Mouse (Mus musculus): Measurements from ENCODE around the gene Exoc6b. TPM values are rescaled to one million over a fixed set of nuclear protein-coding genes. Genes with fewer than 3 reads are reported as not detected.

Gene Exoc6b
- polyA plus RNA-seq, 1 experiment: 36.8 TPM

DNA sequence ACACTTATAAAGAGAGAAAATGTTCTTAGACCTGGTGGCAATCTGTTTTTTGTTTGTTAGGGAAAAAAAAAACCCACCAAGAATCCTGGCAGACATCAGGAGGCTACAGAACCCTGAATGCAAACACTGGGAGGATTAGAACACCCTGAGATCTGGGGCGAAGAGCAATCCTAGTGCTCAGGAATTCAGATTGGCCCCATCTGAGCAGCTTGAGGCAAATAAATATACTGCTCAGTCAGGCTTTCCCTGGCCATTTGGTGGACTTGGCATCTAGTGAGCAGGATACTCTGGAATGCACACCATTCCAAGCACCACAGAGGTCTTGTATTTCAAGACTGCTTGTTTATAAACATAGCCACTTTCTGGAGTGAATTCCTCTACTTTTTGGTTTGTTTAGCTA lies 412.2 kb downstream of the Exoc6b start:
- TF ChIP-seq CTCF (IDR thresholded peaks at IDR 0.05; ENCODE audit: borderline replicate concordance, extremely low read depth, insufficient read depth, insufficient read length) (no peak), POLR2A (IDR thresholded peaks at IDR 0.05; ENCODE audit: borderline replicate concordance, extremely low read depth, insufficient read depth, insufficient read length, poor library complexity, severe bottlenecking) (no peak)
- DNase-seq (ENCODE audit: low read depth): no peak

- TF ChIP-seq POLR2A (IDR thresholded peaks at IDR 0.05; ENCODE audit: borderline replicate concordance, extremely low read depth, insufficient read depth, insufficient read length, poor library complexity, severe bottlenecking) (no peak), CTCF (IDR thresholded peaks at IDR 0.05; ENCODE audit: borderline replicate concordance, extremely low read depth, insufficient read depth, insufficient read length) (no peak)
- DNase-seq (ENCODE audit: low read depth): no peak
Measured at GRCm38 (mm10) chr6:84656680-84657079, 412.6 kb downstream of the Exoc6b start.

DNA sequence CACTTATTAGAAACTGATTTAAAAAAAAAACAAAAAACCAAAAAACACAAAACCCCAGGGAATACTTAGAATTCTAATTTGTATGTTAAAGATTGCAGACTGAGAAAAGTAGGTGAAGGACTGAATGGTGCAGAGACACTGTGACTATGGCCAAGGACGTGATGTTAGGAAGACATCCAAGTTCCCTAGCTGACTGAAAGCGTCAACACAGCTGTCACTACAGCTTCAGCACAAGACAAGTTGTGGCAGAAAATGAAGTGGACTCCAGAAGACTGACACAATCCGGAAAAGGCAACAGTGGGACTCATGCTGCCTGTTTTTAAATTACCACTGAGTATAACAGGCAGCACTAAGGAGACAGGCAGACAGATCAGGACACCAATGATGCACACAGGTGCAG lies 417.4 kb downstream of the Exoc6b start:
- peak; percentile 36 for DNase-seq (ENCODE audit: low read depth)
- no peak for TF ChIP-seq CTCF (IDR thresholded peaks at IDR 0.05; ENCODE audit: borderline replicate concordance, extremely low read depth, insufficient read depth, insufficient read length)
- TF ChIP-seq POLR2A (IDR thresholded peaks at IDR 0.05; ENCODE audit: borderline replicate concordance, extremely low read depth, insufficient read depth, insufficient read length, poor library complexity, severe bottlenecking): no peak

DNA sequence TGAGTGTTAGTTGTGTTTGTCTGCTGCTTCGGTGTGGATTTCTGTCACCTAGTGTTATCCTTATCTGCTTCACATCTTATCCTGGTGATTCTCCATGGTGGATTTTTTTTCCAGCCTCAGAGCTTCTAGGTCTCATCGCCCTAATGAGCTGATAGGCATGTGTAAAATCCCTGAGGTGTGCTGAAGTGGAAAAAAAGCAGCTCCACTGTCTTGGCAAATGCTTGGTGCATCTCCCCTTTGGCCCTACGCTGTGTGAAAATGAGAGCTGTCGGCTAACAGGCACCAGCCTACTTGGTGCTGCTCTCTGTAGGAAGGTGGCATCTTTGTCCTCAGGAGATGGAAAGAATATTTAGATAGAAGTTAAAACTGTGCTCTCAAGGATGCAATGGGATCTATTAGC lies 422.1 kb downstream of the Exoc6b start:
- DNase-seq (ENCODE audit: low read depth): peak; percentile 34
- TF ChIP-seq CTCF (IDR thresholded peaks at IDR 0.05; ENCODE audit: borderline replicate concordance, extremely low read depth, insufficient read depth, insufficient read length) (no peak), POLR2A (IDR thresholded peaks at IDR 0.05; ENCODE audit: borderline replicate concordance, extremely low read depth, insufficient read depth, insufficient read length, poor library complexity, severe bottlenecking) (no peak)

- DNase-seq (ENCODE audit: low read depth): no peak
- no peak for TF ChIP-seq CTCF (IDR thresholded peaks at IDR 0.05; ENCODE audit: borderline replicate concordance, extremely low read depth, insufficient read depth, insufficient read length)
- TF ChIP-seq POLR2A (IDR thresholded peaks at IDR 0.05; ENCODE audit: borderline replicate concordance, extremely low read depth, insufficient read depth, insufficient read length, poor library complexity, severe bottlenecking): no peak
Measured at GRCm38 (mm10) chr6:84646696-84647095, 422.6 kb downstream of the Exoc6b start.

DNA sequence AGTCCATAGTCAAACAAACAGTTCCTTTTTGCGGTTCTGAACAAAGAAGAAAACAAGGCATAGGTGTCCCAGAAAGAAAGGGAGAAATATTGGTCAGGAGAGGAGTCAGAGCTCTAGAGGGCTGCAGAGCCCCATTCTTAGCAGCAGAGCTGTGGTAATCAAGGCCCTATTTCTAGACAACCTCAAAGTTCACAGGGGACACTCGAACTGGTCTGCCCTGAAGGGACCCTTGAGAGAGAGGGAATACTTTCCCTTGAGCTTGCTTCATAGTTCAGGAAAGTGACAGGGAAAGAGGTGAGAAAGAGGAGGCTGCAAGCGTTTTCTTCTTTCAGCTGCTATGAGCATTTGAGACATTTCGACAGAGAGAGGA lies 428.3 kb downstream of the Exoc6b start:
- no peak for TF ChIP-seq POLR2A (IDR thresholded peaks at IDR 0.05; ENCODE audit: borderline replicate concordance, extremely low read depth, insufficient read depth, insufficient read length, poor library complexity, severe bottlenecking)
- no peak for TF ChIP-seq CTCF (IDR thresholded peaks at IDR 0.05; ENCODE audit: borderline replicate concordance, extremely low read depth, insufficient read depth, insufficient read length)
- no peak for DNase-seq (ENCODE audit: low read depth)

GRCm38 (mm10) chr6:84640324-84641061 lies 428.8 kb downstream of the Exoc6b start:
- peak; percentile 4 for DNase-seq (ENCODE audit: low read depth)
- TF ChIP-seq CTCF (IDR thresholded peaks at IDR 0.05; ENCODE audit: borderline replicate concordance, extremely low read depth, insufficient read depth, insufficient read length) (no peak), POLR2A (IDR thresholded peaks at IDR 0.05; ENCODE audit: borderline replicate concordance, extremely low read depth, insufficient read depth, insufficient read length, poor library complexity, severe bottlenecking) (no peak)

GRCm38 (mm10) chr6:84638206-84638605 lies 431.1 kb downstream of the Exoc6b start:
- TF ChIP-seq CTCF (IDR thresholded peaks at IDR 0.05; ENCODE audit: borderline replicate concordance, extremely low read depth, insufficient read depth, insufficient read length) (no peak), POLR2A (IDR thresholded peaks at IDR 0.05; ENCODE audit: borderline replicate concordance, extremely low read depth, insufficient read depth, insufficient read length, poor library complexity, severe bottlenecking) (no peak)
- no peak for DNase-seq (ENCODE audit: low read depth)

DNA sequence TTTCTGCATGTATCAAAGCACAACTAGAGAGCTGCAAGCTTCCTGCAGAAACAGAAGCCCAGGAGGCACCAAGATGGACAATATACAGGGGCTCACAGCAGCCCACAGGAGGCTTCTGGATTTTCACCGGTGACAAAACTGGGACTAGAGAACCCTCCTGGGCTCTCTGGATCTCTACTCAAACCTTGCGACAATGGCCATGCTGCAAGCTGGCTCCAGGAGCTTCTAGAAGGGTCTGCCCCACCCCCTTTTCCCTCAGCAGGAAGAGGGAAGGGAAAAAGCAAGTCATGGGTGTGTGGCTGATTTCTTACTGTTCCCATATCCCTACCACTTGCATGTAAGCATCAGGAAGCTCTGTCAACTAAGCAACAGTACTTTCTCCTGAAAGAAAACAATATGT lies 437.7 kb downstream of the Exoc6b start:
- DNase-seq (ENCODE audit: low read depth): no peak
- TF ChIP-seq CTCF (IDR thresholded peaks at IDR 0.05; ENCODE audit: borderline replicate concordance, extremely low read depth, insufficient read depth, insufficient read length): no peak
- no peak for TF ChIP-seq POLR2A (IDR thresholded peaks at IDR 0.05; ENCODE audit: borderline replicate concordance, extremely low read depth, insufficient read depth, insufficient read length, poor library complexity, severe bottlenecking)

DNA sequence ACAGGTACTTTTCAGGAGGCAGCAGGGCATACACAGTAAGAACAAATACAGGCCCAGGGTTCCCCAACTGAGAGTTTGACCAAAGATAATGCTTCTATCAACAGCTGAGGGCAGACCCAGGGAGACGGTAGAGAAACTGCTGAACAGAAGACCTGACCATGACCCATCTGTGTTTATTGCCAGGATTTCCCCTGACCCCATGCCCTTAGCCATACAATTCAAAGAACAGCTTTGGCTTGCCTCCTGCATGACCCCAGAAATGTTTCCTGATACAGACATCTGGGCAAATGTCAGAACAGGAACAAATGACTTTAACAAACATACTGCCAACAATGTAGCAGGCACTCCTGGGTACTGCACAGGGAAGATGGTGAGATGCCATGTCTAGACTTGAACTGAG lies 439.0 kb downstream of the Exoc6b start:
- no peak for TF ChIP-seq POLR2A (IDR thresholded peaks at IDR 0.05; ENCODE audit: borderline replicate concordance, extremely low read depth, insufficient read depth, insufficient read length, poor library complexity, severe bottlenecking)
- no peak for TF ChIP-seq CTCF (IDR thresholded peaks at IDR 0.05; ENCODE audit: borderline replicate concordance, extremely low read depth, insufficient read depth, insufficient read length)
- no peak for DNase-seq (ENCODE audit: low read depth)

- TF ChIP-seq POLR2A (IDR thresholded peaks at IDR 0.05; ENCODE audit: borderline replicate concordance, extremely low read depth, insufficient read depth, insufficient read length, poor library complexity, severe bottlenecking) (no peak), CTCF (IDR thresholded peaks at IDR 0.05; ENCODE audit: borderline replicate concordance, extremely low read depth, insufficient read depth, insufficient read length) (no peak)
- no peak for DNase-seq (ENCODE audit: low read depth)
Measured at GRCm38 (mm10) chr6:84628831-84629230, 440.5 kb downstream of the Exoc6b start.

GRCm38 (mm10) chr6:84626398-84626797 lies 442.9 kb downstream of the Exoc6b start:
- TF ChIP-seq POLR2A (IDR thresholded peaks at IDR 0.05; ENCODE audit: borderline replicate concordance, extremely low read depth, insufficient read depth, insufficient read length, poor library complexity, severe bottlenecking): no peak
- no peak for TF ChIP-seq CTCF (IDR thresholded peaks at IDR 0.05; ENCODE audit: borderline replicate concordance, extremely low read depth, insufficient read depth, insufficient read length)
- DNase-seq (ENCODE audit: low read depth): no peak
